Mouse (Mus musculus) gonadal fat pad, adult 2 months (tissue): ENCODE data around the gene Stt3b. TPM values are rescaled to one million over a fixed set of nuclear protein-coding genes. Genes with fewer than 3 reads are reported as not detected.
"Not testable (repeated sequence)": the region's sequence is repeated elsewhere in the genome, so short reads cannot be mapped to it uniquely, and the experiment has no call there.

ENCODE experiments used
- DNase-seq: peaks from one replicate; pipeline ENCODE4 v3.0.0-alpha.2; 2012; ENCODE audit warnings: low read depth
- polyA plus RNA-seq: library from polyadenylated mRNA; depleted of rRNA; stranded (reverse); fragments of >200 nt; gene quantifications from 2 replicates; pipeline ENCODE4 v1.2.3, GENCODE M21; 2012

The Stt3b gene
- polyA plus RNA-seq, 1 experiment, result 119 TPM

- DNase-seq, result no peak
These were observed 8.6 kb upstream of the Stt3b start for GRCm38 (mm10) chr9:115318621-115319375.

- DNase-seq, result peak; percentile 94
These were observed 6.8 kb upstream of the Stt3b start for GRCm38 (mm10) chr9:115317049-115317448.

GRCm38 (mm10) chr9:115314556-115314955 is 4.3 kb upstream of the Stt3b start:
- no peak for DNase-seq

GRCm38 (mm10) chr9:115313830-115314229 is 3.6 kb upstream of the Stt3b start:
- DNase-seq, result no peak

- no peak for DNase-seq
These were observed 951 bp upstream of the Stt3b start for GRCm38 (mm10) chr9:115311223-115311520.

GRCm38 (mm10) chr9:115309977-115310345 is 260 bp downstream of the Stt3b start:
- no peak for DNase-seq

- no peak for DNase-seq
These were observed 745 bp downstream of the Stt3b start for GRCm38 (mm10) chr9:115309381-115309971.

- no peak for DNase-seq
These were observed 1.3 kb downstream of the Stt3b start for GRCm38 (mm10) chr9:115308941-115309380.

GRCm38 (mm10) chr9:115308401-115308800 is 1.8 kb downstream of the Stt3b start:
- DNase-seq, result no peak

- no peak for DNase-seq
These were observed 4.0 kb downstream of the Stt3b start for GRCm38 (mm10) chr9:115306202-115306601.

- DNase-seq, result no peak
These were observed 6.1 kb downstream of the Stt3b start for GRCm38 (mm10) chr9:115304149-115304548.

GRCm38 (mm10) chr9:115301593-115301992 is 8.6 kb downstream of the Stt3b start:
- DNase-seq, result no peak

- no peak for DNase-seq
These were observed 9.1 kb downstream of the Stt3b start for GRCm38 (mm10) chr9:115301002-115301579.

GRCm38 (mm10) chr9:115296738-115297137 is 13.5 kb downstream of the Stt3b start:
- DNase-seq, result no peak

- DNase-seq, result no peak
These were observed 16.2 kb downstream of the Stt3b start for GRCm38 (mm10) chr9:115293920-115294594.

- no peak for DNase-seq
These were observed 22.3 kb downstream of the Stt3b start for GRCm38 (mm10) chr9:115287774-115288434.

GRCm38 (mm10) chr9:115284385-115284784 is 25.8 kb downstream of the Stt3b start:
- DNase-seq, result no peak

GRCm38 (mm10) chr9:115283403-115283802 is 26.8 kb downstream of the Stt3b start:
- no peak for DNase-seq

GRCm38 (mm10) chr9:115278641-115279040 is 31.6 kb downstream of the Stt3b start:
- no peak for DNase-seq

- no peak for DNase-seq
These were observed 35.4 kb downstream of the Stt3b start for GRCm38 (mm10) chr9:115274806-115275205.

GRCm38 (mm10) chr9:115273095-115273649 is 37.0 kb downstream of the Stt3b start:
- no peak for DNase-seq

GRCm38 (mm10) chr9:115272451-115272850 is 37.8 kb downstream of the Stt3b start:
- DNase-seq, result not testable (repeated sequence)
